Comparison of ENCODE assay signal across 8 mouse cellular contexts in genomic region chr19:43386041-43386952, GRCm38 (mm10). TPM values are rescaled to one million over a fixed set of nuclear protein-coding genes. Genes with fewer than 3 reads are reported as not detected.
A peak's percentile ranks its signal among the peaks of the same experiment; 100 is the strongest.
DNase-seq lines count a peak whose midpoint lies in the region; ATAC-seq and TF ChIP-seq lines count a peak whose summit lies in the region.

No protein-coding gene starts in this region.

- no peak for ATAC-seq in forebrain, embryonic 11.5 days (replicated peaks; ENCODE audit: low FRiP score)
- ATAC-seq in limb, embryonic 14.5 days (ENCODE audit: low FRiP score, low read depth), result no peak
- ATAC-seq in stomach, embryonic 14.5 days (ENCODE audit: insufficient number of reproducible peaks, insufficient read depth, low FRiP score, low read depth), result no peak

- H3K9ac ChIP-seq in forebrain, embryonic 11.5 days (ENCODE audit: low read length), result no peak overlapping the region
- peak overlapping the region; percentile 61 for H3K9ac ChIP-seq in limb, embryonic 14.5 days (ENCODE audit: low read depth, low read length, severe bottlenecking)
- H3K9ac ChIP-seq in stomach, embryonic 14.5 days (replicated peaks; ENCODE audit: low read depth, low read length), result peak overlapping the region; percentile 61

- no peak for TF ChIP-seq CTCF in E14TG2a.4 (conservative IDR thresholded peaks at IDR 0.05; ENCODE audit: low read length)

- H3K9me3 ChIP-seq in E14TG2a.4 (ENCODE audit: low read length), result no peaks in the 10 kb centered on the region
- H3K9me3 ChIP-seq in forebrain, embryonic 11.5 days (ENCODE audit: control insufficient read depth, low read length), result no peaks in the 10 kb centered on the region
- no peaks in the 10 kb centered on the region for H3K9me3 ChIP-seq in limb, embryonic 14.5 days (ENCODE audit: control insufficient read depth, low read length)
- H3K9me3 ChIP-seq in stomach, embryonic 14.5 days (ENCODE audit: control insufficient read depth, low read depth, low read length), result no peaks in the 10 kb centered on the region

- DNase-seq in gastrocnemius, postnatal 10 days, result peak; percentile 6
- no peak for DNase-seq in gastrocnemius, adult 8-10 months (ENCODE audit: low spot score in 2 of 2)
- DNase-seq in forebrain, embryonic 11.5 days (ENCODE audit: low spot score), result peak; percentile 66
- DNase-seq in limb, embryonic 14.5 days (ENCODE audit: low spot score), result peak; percentile 17
- no peak for DNase-seq in MN1 (ENCODE audit: low spot score)
- no peak for DNase-seq in adrenal gland, adult 2 months

- H3K36me3 ChIP-seq in E14TG2a.4 (ENCODE audit: insufficient read depth, low read length), result no peaks in the 10 kb centered on the region
- H3K36me3 ChIP-seq in forebrain, embryonic 11.5 days (ENCODE audit: control insufficient read depth, insufficient read depth, low read length), result no peaks in the 10 kb centered on the region
- H3K36me3 ChIP-seq in limb, embryonic 14.5 days (ENCODE audit: control insufficient read depth, insufficient read depth, low read length), result no peaks in the 10 kb centered on the region
- no peaks in the 10 kb centered on the region for H3K36me3 ChIP-seq in stomach, embryonic 14.5 days (ENCODE audit: control insufficient read depth, insufficient read depth, low read length)

- peaks cover 67% of the 10 kb centered on the region for H3K27me3 ChIP-seq in E14TG2a.4 (ENCODE audit: insufficient read depth, low read length)
- H3K27me3 ChIP-seq in forebrain, embryonic 11.5 days (ENCODE audit: control insufficient read depth, insufficient read depth, low read length), result peaks cover 53% of the 10 kb centered on the region
- peaks cover 38% of the 10 kb centered on the region for H3K27me3 ChIP-seq in limb, embryonic 14.5 days (ENCODE audit: control insufficient read depth, insufficient read depth, low read length)
- H3K27me3 ChIP-seq in stomach, embryonic 14.5 days (ENCODE audit: control insufficient read depth, insufficient read depth, low read length), result peaks cover 9% of the 10 kb centered on the region; the same call in 1 of the 2 replicates

- H3K4me1 ChIP-seq in E14TG2a.4 (replicated peaks; ENCODE audit: low read depth, low read length), result peaks cover 39% of the 10 kb centered on the region
- peaks cover 9% of the 10 kb centered on the region for H3K4me1 ChIP-seq in forebrain, embryonic 11.5 days (replicated peaks; ENCODE audit: control insufficient read depth, insufficient read depth, low read length)
- H3K4me1 ChIP-seq in limb, embryonic 14.5 days (ENCODE audit: control insufficient read depth, insufficient read depth, low read length), result peaks cover 17% of the 10 kb centered on the region
- no peaks in the 10 kb centered on the region for H3K4me1 ChIP-seq in stomach, embryonic 14.5 days (ENCODE audit: control insufficient read depth, insufficient read depth, low read length)

- peak overlapping the region; percentile 56 for H3K4me2 ChIP-seq in forebrain, embryonic 11.5 days (ENCODE audit: low read depth, low read length, severe bottlenecking)
- peak overlapping the region; percentile 76 for H3K4me2 ChIP-seq in limb, embryonic 14.5 days (replicated peaks; ENCODE audit: low read depth, low read length, severe bottlenecking)
- H3K4me2 ChIP-seq in stomach, embryonic 14.5 days (replicated peaks; ENCODE audit: low read depth, low read length), result peak overlapping the region; percentile 54

- TF ChIP-seq POLR2A in limb, embryonic 14.5 days (IDR thresholded peaks at IDR 0.05; ENCODE audit: borderline replicate concordance, extremely low read depth, insufficient read depth, insufficient read length), result no peak

- WGBS in forebrain, embryonic 11.5 days, result under 1% methylated on average over 48 of the region's 48 CpGs
- under 1% methylated on average over 48 of the region's 48 CpGs for WGBS in limb, embryonic 14.5 days
- under 1% methylated on average over 48 of the region's 48 CpGs for WGBS in stomach, embryonic 14.5 days

- peak overlapping the region; percentile 62 for H3K4me3 ChIP-seq in E14TG2a.4 (replicated peaks; ENCODE audit: low read length)
- peak overlapping the region; percentile 32 for H3K4me3 ChIP-seq in forebrain, embryonic 11.5 days (ENCODE audit: low read depth, low read length)
- H3K4me3 ChIP-seq in limb, embryonic 14.5 days (replicated peaks; ENCODE audit: low read length), result peak overlapping the region; percentile 43
- H3K4me3 ChIP-seq in stomach, embryonic 14.5 days (ENCODE audit: low read depth, low read length), result peak overlapping the region; percentile 43

- no peak overlapping the region for H3K27ac ChIP-seq in forebrain, embryonic 11.5 days (ENCODE audit: low read depth, low read length)
- H3K27ac ChIP-seq in limb, embryonic 14.5 days (replicated peaks; ENCODE audit: low read depth, low read length), result peak overlapping the region; percentile 65
- peak overlapping the region; percentile 82 for H3K27ac ChIP-seq in stomach, embryonic 14.5 days (ENCODE audit: low read length)

RNA-seq across cellular contexts. Expression of gene Hpse2, which starts 1.9 kb away (rescaled TPM):
- under 1 TPM; 0.09 to 0.16 TPM for total RNA-seq in gastrocnemius, postnatal 10 days (2021)
- total RNA-seq in gastrocnemius, adult 8-10 months (2022), result under 1 TPM in 1 of 4 experiments, not detected in 3; 0.09 TPM
- polyA plus RNA-seq in forebrain, embryonic 11.5 days (2014; fragmentation: Nextera tagmentation; extraction: Ambion mirVana), result 1.2 and 1.7 TPM in 2 replicates
- 4.9 and 5.6 TPM in 2 replicates for polyA plus RNA-seq in limb, embryonic 14.5 days (2012; rRNA removed)
- polyA plus RNA-seq in limb, embryonic 14.5 days (2014; fragmentation: Nextera tagmentation; extraction: Ambion mirVana), result 4.0 and 8.0 TPM in 2 replicates
- polyA plus RNA-seq in stomach, embryonic 14.5 days (2014; fragmentation: Nextera tagmentation; extraction: Ambion mirVana), result 11.4 and 16.1 TPM in 2 replicates
- total RNA-seq in adrenal gland, adult 2 months (2021), result not detected
- not detected in 2 replicates for polyA plus RNA-seq in adrenal gland, adult 2 months (2012; rRNA removed)

RNA-seq across cellular contexts. Expression of gene Cnnm1, which starts 53.9 kb away (rescaled TPM):
- total RNA-seq in gastrocnemius, postnatal 10 days (2021), result under 1 TPM; 0.28 to 0.29 TPM
- total RNA-seq in gastrocnemius, adult 8-10 months (2022), result under 1 TPM in 3 of 4 experiments, not detected in 1; 0.07 to 0.11 (median 0.08) TPM
- 0.35 and 0.37 TPM in 2 replicates for polyA plus RNA-seq in forebrain, embryonic 11.5 days (2014; fragmentation: Nextera tagmentation; extraction: Ambion mirVana)
- 3.3 and 4.3 TPM in 2 replicates for polyA plus RNA-seq in limb, embryonic 14.5 days (2012; rRNA removed)
- polyA plus RNA-seq in limb, embryonic 14.5 days (2014; fragmentation: Nextera tagmentation; extraction: Ambion mirVana), result 1.3 and 1.7 TPM in 2 replicates
- 0.32 and 0.77 TPM in 2 replicates for polyA plus RNA-seq in stomach, embryonic 14.5 days (2014; fragmentation: Nextera tagmentation; extraction: Ambion mirVana)
- under 1 TPM; 0.29 to 0.48 TPM for total RNA-seq in adrenal gland, adult 2 months (2021)
- polyA plus RNA-seq in adrenal gland, adult 2 months (2012; rRNA removed), result 0.09 and 0.16 TPM in 2 replicates

Comparison
In these comparisons a context has a peak if more than half of its experiments do, and no peak if none do; other contexts are left out.
1. DNase-seq: peak in gastrocnemius, postnatal 10 days (single experiment), forebrain, embryonic 11.5 days (single experiment) and limb, embryonic 14.5 days (single experiment); none in gastrocnemius, adult 8-10 months (0 of 2), MN1 (single experiment) and adrenal gland, adult 2 months (single experiment).
2. Peak in every context shown above with its lines, with median percentiles within 50 percentile points of each other: H3K4me3 ChIP-seq and H3K4me2 ChIP-seq.